In the genomic region with DNA sequence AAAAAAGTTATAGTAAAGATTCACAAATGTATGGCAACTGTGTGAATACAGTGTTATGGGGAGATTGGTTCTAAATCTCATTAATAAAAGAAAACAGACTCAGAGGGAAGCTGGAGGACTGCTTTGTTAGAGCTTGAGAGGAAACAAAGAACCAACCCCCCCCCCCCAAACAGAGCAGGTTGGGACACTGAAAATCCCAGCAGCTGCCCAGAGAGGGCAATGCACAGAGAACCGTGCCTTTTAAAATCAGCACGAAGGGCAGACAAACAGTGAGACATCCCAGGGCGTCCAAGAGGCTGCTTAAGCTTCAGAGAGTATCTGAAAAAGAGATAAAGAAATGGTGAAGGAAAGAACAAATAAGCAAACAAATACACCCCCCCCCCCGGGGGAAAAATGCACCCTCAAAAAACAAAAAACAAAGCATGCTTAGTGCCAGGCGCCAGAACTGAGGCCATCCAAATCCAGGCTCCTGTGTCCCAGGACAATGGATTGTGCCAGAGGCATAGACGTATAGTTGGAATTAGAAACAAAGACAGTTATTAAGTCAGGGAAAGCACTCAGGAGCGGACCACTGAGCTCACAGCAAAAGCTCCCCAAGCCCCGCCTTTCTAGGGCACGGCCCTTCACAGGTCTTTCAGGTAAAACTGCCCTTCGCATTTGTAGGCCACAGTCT, we compare ENCODE assay signal across 28 mouse cellular contexts.
DNase-seq lines count a peak whose midpoint lies in the region; ATAC-seq and TF ChIP-seq lines count a peak whose summit lies in the region.
"Had no signal": no experiment of that assay in that cellular context is flagged by ENCODE, and none has a peak within 500 bp of the region (broad histone marks: within the 10 kb centered on the region; RNA-seq: fewer than 3 reads in every experiment).

No protein-coding gene starts in this region.

- H3K9me3 ChIP-seq in forebrain, embryonic 10.5 days: no peaks in the 10 kb centered on the region
- H3K9me3 ChIP-seq in forebrain, postnatal 0 days (ENCODE audit: low read length): no peaks in the 10 kb centered on the region
- H3K9me3 ChIP-seq in midbrain, embryonic 10.5 days (replicated peaks): no peaks in the 10 kb centered on the region
- no peaks in the 10 kb centered on the region for H3K9me3 ChIP-seq in midbrain, postnatal 0 days (ENCODE audit: low read length)
- H3K9me3 ChIP-seq in limb, embryonic 10.5 days (replicated peaks): no peaks in the 10 kb centered on the region
- H3K9me3 ChIP-seq: embryonic facial prominence, embryonic 15.5 days; forebrain, embryonic 15.5 days; G1E; limb, embryonic 13.5 days; liver, embryonic 12.5 days had no signal

- 18% methylated on average over 10 of the region's 10 CpGs for WGBS in forebrain, embryonic 10.5 days
- WGBS in forebrain, postnatal 0 days: 26% methylated on average over 10 of the region's 10 CpGs
- 25% methylated on average over 10 of the region's 10 CpGs for WGBS in midbrain, embryonic 10.5 days
- WGBS in midbrain, postnatal 0 days: 32% methylated on average over 10 of the region's 10 CpGs
- WGBS in limb, embryonic 10.5 days: 34% methylated on average over 10 of the region's 10 CpGs

- no peaks in the 10 kb centered on the region for H3K36me3 ChIP-seq in forebrain, embryonic 10.5 days (replicated peaks)
- H3K36me3 ChIP-seq in forebrain, postnatal 0 days (ENCODE audit: insufficient read depth): no peaks in the 10 kb centered on the region
- H3K36me3 ChIP-seq in midbrain, embryonic 10.5 days: no peaks in the 10 kb centered on the region
- H3K36me3 ChIP-seq in midbrain, postnatal 0 days (ENCODE audit: insufficient read depth, low read length): no peaks in the 10 kb centered on the region
- H3K36me3 ChIP-seq in limb, embryonic 10.5 days: no peaks in the 10 kb centered on the region
- H3K36me3 ChIP-seq: embryonic facial prominence, embryonic 15.5 days; forebrain, embryonic 15.5 days; G1E; limb, embryonic 13.5 days; liver, embryonic 12.5 days had no signal

- no peak for TF ChIP-seq CTCF in forebrain, postnatal 0 days (IDR thresholded peaks at IDR 0.05; ENCODE audit: low read depth)
- no peak for TF ChIP-seq CTCF in midbrain, postnatal 0 days (IDR thresholded peaks at IDR 0.05)

- H3K27ac ChIP-seq in forebrain, embryonic 10.5 days: 0 out of 2 replicates have a peak overlapping the region, but pooled peaks have one; percentile 12
- no peak overlapping the region for H3K27ac ChIP-seq in forebrain, postnatal 0 days (ENCODE audit: low read depth, low read length)
- peak overlapping the region; percentile 29; the same call in 1 of the 2 replicates for H3K27ac ChIP-seq in midbrain, embryonic 10.5 days (replicated peaks)
- H3K27ac ChIP-seq in midbrain, postnatal 0 days (ENCODE audit: low read depth, low read length): no peak overlapping the region
- H3K27ac ChIP-seq in limb, embryonic 10.5 days: peak overlapping the region; percentile 44; the same call in 1 of the 2 replicates
- H3K27ac ChIP-seq: embryonic facial prominence, embryonic 15.5 days; forebrain, embryonic 15.5 days; heart, adult 2 months; limb, embryonic 13.5 days; liver, embryonic 12.5 days had no signal

- no peak overlapping the region for H3K4me3 ChIP-seq in forebrain, embryonic 10.5 days
- no peak overlapping the region for H3K4me3 ChIP-seq in forebrain, postnatal 0 days (ENCODE audit: low read depth, low read length)
- H3K4me3 ChIP-seq in midbrain, embryonic 10.5 days: no peak overlapping the region
- H3K4me3 ChIP-seq in midbrain, postnatal 0 days (ENCODE audit: low read depth, low read length): no peak overlapping the region
- H3K4me3 ChIP-seq in limb, embryonic 10.5 days: no peak overlapping the region
- H3K4me3 ChIP-seq: embryonic facial prominence, embryonic 15.5 days; forebrain, embryonic 15.5 days; heart, adult 2 months; limb, embryonic 13.5 days; liver, embryonic 12.5 days had no signal

- H3K4me2 ChIP-seq in forebrain, postnatal 0 days (ENCODE audit: low read depth): no peak overlapping the region
- no peak overlapping the region for H3K4me2 ChIP-seq in midbrain, postnatal 0 days (ENCODE audit: low read depth, low read length, poor library complexity, severe bottlenecking)
- H3K4me2 ChIP-seq: embryonic facial prominence, embryonic 15.5 days; forebrain, embryonic 15.5 days; limb, embryonic 13.5 days; liver, embryonic 12.5 days had no signal

- H3K4me1 ChIP-seq in forebrain, embryonic 10.5 days: peaks cover 22% of the 10 kb centered on the region
- no peaks in the 10 kb centered on the region for H3K4me1 ChIP-seq in forebrain, postnatal 0 days (ENCODE audit: insufficient read depth)
- peaks cover 27% of the 10 kb centered on the region for H3K4me1 ChIP-seq in midbrain, embryonic 10.5 days
- no peaks in the 10 kb centered on the region for H3K4me1 ChIP-seq in midbrain, postnatal 0 days (ENCODE audit: insufficient read depth, low read length)
- peaks cover 23% of the 10 kb centered on the region for H3K4me1 ChIP-seq in limb, embryonic 10.5 days
- H3K4me1 ChIP-seq: embryonic facial prominence, embryonic 15.5 days; forebrain, embryonic 15.5 days; liver, embryonic 12.5 days had no signal

- H3K27me3 ChIP-seq in forebrain, embryonic 10.5 days (ENCODE audit: poor library complexity, severe bottlenecking): peaks cover 29% of the 10 kb centered on the region
- no peaks in the 10 kb centered on the region for H3K27me3 ChIP-seq in forebrain, postnatal 0 days (ENCODE audit: insufficient read depth, low read length)
- H3K27me3 ChIP-seq in midbrain, embryonic 10.5 days (ENCODE audit: low read depth, poor library complexity, severe bottlenecking): peaks cover 10% of the 10 kb centered on the region; the same call in 1 of the 2 replicates
- no peaks in the 10 kb centered on the region for H3K27me3 ChIP-seq in midbrain, postnatal 0 days (ENCODE audit: insufficient read depth, low read length)
- H3K27me3 ChIP-seq in limb, embryonic 10.5 days (ENCODE audit: low read depth, poor library complexity, severe bottlenecking): no peaks in the 10 kb centered on the region
- H3K27me3 ChIP-seq: embryonic facial prominence, embryonic 15.5 days; forebrain, embryonic 15.5 days; limb, embryonic 13.5 days; liver, embryonic 12.5 days; Patski had no signal

- ATAC-seq in forebrain, postnatal 0 days: no peak
- ATAC-seq in midbrain, postnatal 0 days (ENCODE audit: low FRiP score): no peak
- ATAC-seq: activated CD4-positive, CD25-positive, alpha-beta regulatory T cell, adult 4 months; forebrain, embryonic 15.5 days; liver, embryonic 12.5 days; Patski had no signal

- no peak for DNase-seq in forebrain, embryonic 10.5 days (ENCODE audit: extremely low spot score, low spot score)
- DNase-seq in forebrain, postnatal 0 days: no peak
- no peak for DNase-seq in midbrain, embryonic 10.5 days (ENCODE audit: low spot score)
- DNase-seq in midbrain, postnatal 0 days (ENCODE audit: low spot score): no peak
- DNase-seq in limb, embryonic 10.5 days (ENCODE audit: low spot score): no peak
- DNase-seq in gastrocnemius, adult 18-20 months (ENCODE audit: low spot score): no peak
- no peak for DNase-seq in gastrocnemius, postnatal 10 days
- DNase-seq: adrenal gland, adult 8-10 months; cerebellum, adult 2 months; cerebellum, postnatal 25 days; embryo, embryonic 11 days; gastrocnemius, postnatal 25 days; heart, adult 2 months; heart, postnatal 4 days; kidney, adult 2 months; kidney, postnatal 14 days; layer of hippocampus, postnatal 36 days; lung, adult 18-20 months; lung, postnatal 10 days; thymus, adult 18-20 months; thymus, postnatal 4 days had no signal

- no peak overlapping the region for H3K9ac ChIP-seq in forebrain, postnatal 0 days
- H3K9ac ChIP-seq in midbrain, postnatal 0 days (replicated peaks; ENCODE audit: low read length, poor library complexity, severe bottlenecking): no peak overlapping the region
- H3K9ac ChIP-seq: embryonic facial prominence, embryonic 15.5 days; forebrain, embryonic 15.5 days; limb, embryonic 13.5 days; liver, embryonic 12.5 days had no signal

Comparison
In these comparisons a context has a peak if more than half of its experiments do, and no peak if none do; other contexts are left out.
1. H3K27ac ChIP-seq: peak in forebrain, embryonic 10.5 days (single experiment), midbrain, embryonic 10.5 days (single experiment) and limb, embryonic 10.5 days (single experiment); none in forebrain, postnatal 0 days (single experiment) and midbrain, postnatal 0 days (single experiment).